Mouse (Mus musculus): ENCODE measurements around the gene Nipal4.

The Nipal4 gene

DNA sequence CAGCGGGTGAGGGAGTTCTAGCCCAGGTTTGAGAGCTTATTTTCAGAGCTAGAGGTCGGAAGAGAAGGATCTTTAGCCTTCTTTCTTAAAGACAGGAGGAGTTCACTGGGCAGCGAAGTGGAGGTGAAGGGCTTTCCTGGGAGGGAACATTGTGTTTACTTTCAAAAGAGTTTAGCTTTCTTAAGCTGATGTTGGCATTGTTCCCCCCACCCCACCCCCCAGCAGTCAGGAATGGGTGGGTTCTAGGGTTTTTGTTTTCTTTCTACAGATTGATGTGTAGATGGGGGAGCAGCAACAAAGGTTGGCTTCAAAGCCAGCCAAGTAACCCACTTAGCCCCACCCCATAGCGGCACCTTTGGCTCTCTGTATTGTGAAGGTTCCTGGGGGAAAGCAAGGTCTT lies 51.3 kb downstream of the Nipal4 start:
- no peak for DNase-seq (ENCODE audit: low spot score)

DNA sequence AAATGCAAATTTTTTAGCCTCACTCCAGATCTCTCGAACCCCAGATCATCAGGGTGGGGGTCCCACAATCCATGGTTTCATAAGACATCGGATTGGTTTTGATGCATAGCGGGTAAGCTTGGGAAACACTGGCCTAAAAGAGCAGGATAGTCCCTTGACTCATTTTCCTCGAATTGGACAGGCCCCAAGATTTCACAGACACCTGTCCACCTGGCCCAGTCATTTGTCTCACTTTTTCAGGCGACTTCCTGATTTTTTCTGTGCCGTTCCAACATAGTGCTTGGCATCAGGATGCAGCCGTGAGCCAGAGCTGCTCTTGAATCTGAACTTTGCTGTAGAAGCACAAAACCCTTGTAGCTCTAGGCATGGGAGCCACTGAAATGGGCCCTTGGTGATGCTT lies 52.1 kb downstream of the Nipal4 start:
- DNase-seq (ENCODE audit: low spot score) = no peak

DNA sequence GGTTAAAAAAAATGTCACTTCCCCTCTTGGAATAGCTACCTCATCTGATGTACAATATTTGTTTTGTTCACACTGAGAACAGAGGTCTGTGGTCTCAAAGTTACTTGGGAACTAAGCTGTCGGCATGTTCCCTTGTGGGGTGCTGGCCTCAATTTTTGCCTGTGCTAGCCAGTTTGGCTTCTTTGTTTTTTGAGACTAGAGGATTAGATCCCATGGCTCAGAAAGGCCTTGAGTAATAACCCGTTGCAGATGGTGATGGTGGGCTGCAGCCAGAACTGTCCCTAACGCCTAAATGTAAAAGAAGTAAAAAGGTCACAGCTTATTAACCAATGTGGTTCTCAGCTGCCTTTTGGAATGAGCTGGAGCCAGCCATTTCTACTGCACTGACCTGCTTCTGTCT lies 53.1 kb downstream of the Nipal4 start:
- DNase-seq (ENCODE audit: low spot score) = no peak

DNA sequence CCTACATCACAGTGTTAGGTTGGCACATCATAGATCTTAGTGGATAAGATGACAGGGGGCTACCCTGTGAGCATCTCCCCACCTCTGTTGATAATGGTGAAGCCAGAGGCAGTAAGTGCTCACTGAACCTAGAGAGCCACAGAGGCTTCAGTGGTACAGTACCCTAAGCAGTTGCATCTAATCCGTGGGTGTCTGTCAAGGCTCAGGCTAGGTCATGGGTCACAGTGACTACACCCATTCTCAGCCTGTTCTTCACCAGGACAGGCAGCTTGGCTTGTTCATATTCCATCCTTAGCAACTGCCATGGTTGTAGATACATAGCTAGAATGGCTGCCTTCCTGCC lies 55.4 kb downstream of the Nipal4 start:
- DNase-seq (ENCODE audit: low spot score) = no peak

DNA sequence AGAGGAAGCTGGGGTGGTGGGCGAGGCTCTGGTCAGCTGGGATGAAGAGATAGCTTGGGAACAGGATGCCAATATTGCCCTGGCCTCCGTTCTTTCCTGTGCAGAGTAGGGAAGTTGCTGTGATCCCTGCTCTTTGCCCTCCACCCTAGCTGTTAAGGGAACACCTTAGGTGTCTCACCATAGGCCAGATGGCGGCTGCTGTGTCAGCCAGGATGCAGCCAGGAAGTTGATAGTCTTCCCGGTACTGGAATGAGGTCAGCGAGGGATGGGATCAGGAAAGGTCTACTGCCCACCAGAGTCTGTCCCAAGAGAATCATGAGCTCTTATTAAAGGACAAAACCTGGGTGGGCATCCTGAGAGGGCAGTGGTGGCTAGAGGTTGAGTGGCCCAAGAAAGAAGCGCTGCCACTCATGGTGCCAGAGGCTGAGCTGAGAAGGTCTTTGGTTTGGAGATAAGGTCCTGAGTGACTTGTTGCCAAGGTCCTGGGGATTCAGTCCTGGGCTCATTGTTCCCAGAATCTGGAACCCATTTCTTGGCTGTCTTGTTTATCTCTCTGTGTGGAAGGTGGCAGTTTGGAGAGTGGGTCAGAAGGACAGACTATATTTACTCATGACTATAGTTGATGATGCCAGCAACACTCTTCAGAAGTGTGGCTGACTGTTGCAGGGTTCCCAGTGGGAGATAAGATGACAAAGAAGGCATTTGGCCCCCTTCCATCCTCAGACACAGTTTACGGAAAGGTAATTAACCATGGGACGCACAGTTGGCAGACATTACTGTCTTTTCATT lies 56.0 kb downstream of the Nipal4 start:
- no peak for DNase-seq (ENCODE audit: low spot score)

DNA sequence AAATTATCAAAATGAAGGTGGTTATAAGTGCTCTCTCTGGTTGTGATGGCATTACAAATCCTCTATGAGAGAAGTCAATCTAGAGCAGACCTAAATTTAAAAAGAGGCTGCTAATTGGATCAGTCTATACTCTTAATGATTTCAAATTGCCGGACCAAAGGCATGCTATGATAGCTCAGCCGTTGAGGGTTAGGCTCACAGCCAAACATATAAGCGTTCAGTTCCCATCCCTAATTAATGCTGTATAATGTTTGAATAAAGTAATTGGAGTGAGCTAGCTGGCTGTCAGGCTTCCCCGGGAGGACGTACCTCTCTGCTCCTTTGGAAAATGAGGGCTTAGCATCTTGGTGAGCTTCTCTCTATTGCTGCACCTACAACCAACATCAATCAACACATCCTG lies 57.1 kb downstream of the Nipal4 start:
- DNase-seq (ENCODE audit: low spot score) = no peak

DNA sequence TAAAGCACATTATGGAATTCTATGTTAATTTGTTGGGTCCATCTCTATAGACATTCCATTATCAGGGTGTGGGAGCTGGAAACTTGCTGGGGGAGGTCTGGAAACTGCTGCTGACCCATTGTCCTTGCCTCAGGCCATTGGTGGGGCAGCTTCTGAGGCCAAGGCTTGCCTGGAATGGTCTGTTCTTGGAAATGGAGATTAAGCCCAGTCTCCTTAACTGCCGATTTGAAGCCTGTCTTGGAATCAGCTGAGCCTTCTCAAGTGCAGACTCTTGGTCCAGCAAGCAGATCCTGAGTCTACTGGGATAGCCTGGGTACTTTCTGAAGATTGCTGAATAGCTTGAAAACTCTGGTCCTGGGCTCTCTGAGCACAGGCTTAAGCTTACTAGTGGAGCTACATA lies 59.3 kb downstream of the Nipal4 start:
- DNase-seq (ENCODE audit: low spot score) = no peak

DNA sequence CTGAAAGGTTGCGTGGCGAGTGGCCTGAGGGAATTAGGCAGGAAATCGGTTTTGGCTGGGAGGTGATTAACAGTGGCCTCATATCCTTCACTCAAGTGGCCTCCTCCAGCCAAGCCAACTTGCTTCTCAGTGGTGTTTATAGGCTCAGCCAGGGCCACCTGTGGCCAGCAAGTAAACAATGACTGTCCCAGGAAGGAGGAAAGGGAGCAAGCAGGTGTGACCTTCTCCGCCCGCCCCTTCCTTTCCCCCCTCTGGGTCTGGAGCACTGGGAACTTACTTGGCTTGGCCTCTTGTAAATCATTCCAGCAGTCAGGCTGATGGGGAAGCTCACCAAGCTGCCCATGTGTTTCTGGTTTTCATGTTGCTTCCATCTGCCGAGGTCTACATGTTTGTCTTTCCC lies 64.2 kb downstream of the Nipal4 start:
- peak; percentile 39 for DNase-seq (ENCODE audit: low spot score)

Data from embryo, embryonic 10.5 days (tissue).